Mouse (Mus musculus): Measurements from ENCODE around the gene Dnmt3a. TPM values are rescaled to one million over a fixed set of nuclear protein-coding genes. Genes with fewer than 3 reads are reported as not detected.

Dnmt3a gene
- polyA plus RNA-seq, 1 experiment from 2014 or later, result 86.6 TPM

GRCm38 (mm10) chr12:3770546-3770945 lies 35.3 kb upstream of the Dnmt3a start:
- H3K27ac ChIP-seq (ENCODE audit: low read length), result no peak overlapping the region
- H3K9ac ChIP-seq (replicated peaks; ENCODE audit: low read depth, low read length), result no peak overlapping the region

GRCm38 (mm10) chr12:3771080-3771479 lies 34.7 kb upstream of the Dnmt3a start:
- H3K4me3 ChIP-seq (replicated peaks; ENCODE audit: low read length), result no peak overlapping the region
- WGBS, result 94% methylated on average over 2 of the region's 2 CpGs
- no peak for ATAC-seq

More at GRCm38 (mm10) chr12:3770546-3770945, 35.3 kb upstream of the Dnmt3a start:
- no peak overlapping the region for H3K4me2 ChIP-seq (ENCODE audit: low read length)
- no peaks in the 10 kb centered on the region for H3K27me3 ChIP-seq (replicated peaks; ENCODE audit: control insufficient read depth, insufficient read depth, low read length)
- WGBS, result 74% methylated on average over 2 of the region's 2 CpGs
- no peak for ATAC-seq
- H3K36me3 ChIP-seq (ENCODE audit: control insufficient read depth, insufficient read depth), result no peaks in the 10 kb centered on the region
- H3K4me3 ChIP-seq (replicated peaks; ENCODE audit: low read length), result no peak overlapping the region
- H3K9me3 ChIP-seq (ENCODE audit: control insufficient read depth, low read length), result no peaks in the 10 kb centered on the region
- no peaks in the 10 kb centered on the region for H3K4me1 ChIP-seq (replicated peaks; ENCODE audit: control insufficient read depth, insufficient read depth, low read length)

GRCm38 (mm10) chr12:3773643-3774042 lies 32.2 kb upstream of the Dnmt3a start:
- ATAC-seq, result no peak
- H3K27me3 ChIP-seq (replicated peaks; ENCODE audit: control insufficient read depth, insufficient read depth, low read length), result no peaks in the 10 kb centered on the region
- no peaks in the 10 kb centered on the region for H3K4me1 ChIP-seq (replicated peaks; ENCODE audit: control insufficient read depth, insufficient read depth, low read length)
- H3K9ac ChIP-seq (replicated peaks; ENCODE audit: low read depth, low read length), result no peak overlapping the region
- no peak overlapping the region for H3K4me2 ChIP-seq (ENCODE audit: low read length)
- WGBS, result 85% methylated on average over 3 of the region's 3 CpGs
- H3K36me3 ChIP-seq (ENCODE audit: control insufficient read depth, insufficient read depth), result no peaks in the 10 kb centered on the region
- no peak overlapping the region for H3K27ac ChIP-seq (ENCODE audit: low read length)
- H3K4me3 ChIP-seq (replicated peaks; ENCODE audit: low read length), result no peak overlapping the region
- no peaks in the 10 kb centered on the region for H3K9me3 ChIP-seq (ENCODE audit: control insufficient read depth, low read length)

More at GRCm38 (mm10) chr12:3771080-3771479, 34.7 kb upstream of the Dnmt3a start:
- H3K27me3 ChIP-seq (replicated peaks; ENCODE audit: control insufficient read depth, insufficient read depth, low read length), result no peaks in the 10 kb centered on the region
- H3K27ac ChIP-seq (ENCODE audit: low read length), result no peak overlapping the region
- no peak overlapping the region for H3K4me2 ChIP-seq (ENCODE audit: low read length)
- no peaks in the 10 kb centered on the region for H3K4me1 ChIP-seq (replicated peaks; ENCODE audit: control insufficient read depth, insufficient read depth, low read length)
- H3K36me3 ChIP-seq (ENCODE audit: control insufficient read depth, insufficient read depth), result no peaks in the 10 kb centered on the region
- H3K9ac ChIP-seq (replicated peaks; ENCODE audit: low read depth, low read length), result no peak overlapping the region
- H3K9me3 ChIP-seq (ENCODE audit: control insufficient read depth, low read length), result no peaks in the 10 kb centered on the region

- Histone ChIP-seq H3K4me1 (replicated peaks; ENCODE audit: control insufficient read depth, insufficient read depth, low read length) (peaks cover 6% of the 10 kb centered on the region), H3K9me3 (ENCODE audit: control insufficient read depth, low read length) (no peaks in the 10 kb centered on the region), H3K9ac (replicated peaks; ENCODE audit: low read depth, low read length) (no peak overlapping the region), H3K4me3 (replicated peaks; ENCODE audit: low read length) (no peak overlapping the region), H3K4me2 (ENCODE audit: low read length) (no peak overlapping the region), H3K27me3 (replicated peaks; ENCODE audit: control insufficient read depth, insufficient read depth, low read length) (no peaks in the 10 kb centered on the region), H3K27ac (ENCODE audit: low read length) (no peak overlapping the region), H3K36me3 (ENCODE audit: control insufficient read depth, insufficient read depth) (no peaks in the 10 kb centered on the region)
- ATAC-seq, result no peak
- 93% methylated on average over 2 of the region's 2 CpGs for WGBS
Measured at GRCm38 (mm10) chr12:3776015-3776414, 29.8 kb upstream of the Dnmt3a start.

- no peak overlapping the region for H3K4me2 ChIP-seq (ENCODE audit: low read length)
- no peaks in the 10 kb centered on the region for H3K36me3 ChIP-seq (ENCODE audit: control insufficient read depth, insufficient read depth)
- whole genome bisulfite sequencing, result 89% methylated on average over 5 of the region's 5 CpGs
- H3K4me1 ChIP-seq (replicated peaks; ENCODE audit: control insufficient read depth, insufficient read depth, low read length), result peaks cover 10% of the 10 kb centered on the region
- H3K27me3 ChIP-seq (replicated peaks; ENCODE audit: control insufficient read depth, insufficient read depth, low read length), result no peaks in the 10 kb centered on the region
- H3K9ac ChIP-seq (replicated peaks; ENCODE audit: low read depth, low read length), result no peak overlapping the region
- H3K4me3 ChIP-seq (replicated peaks; ENCODE audit: low read length), result no peak overlapping the region
- no peaks in the 10 kb centered on the region for H3K9me3 ChIP-seq (ENCODE audit: control insufficient read depth, low read length)
- ATAC-seq, result no peak
- H3K27ac ChIP-seq (ENCODE audit: low read length), result no peak overlapping the region
Measured at GRCm38 (mm10) chr12:3777682-3778081, 28.1 kb upstream of the Dnmt3a start.

- Histone ChIP-seq H3K9me3 (ENCODE audit: control insufficient read depth, low read length) (no peaks in the 10 kb centered on the region), H3K36me3 (ENCODE audit: control insufficient read depth, insufficient read depth) (no peaks in the 10 kb centered on the region), H3K27ac (ENCODE audit: low read length) (no peak overlapping the region), H3K27me3 (replicated peaks; ENCODE audit: control insufficient read depth, insufficient read depth, low read length) (no peaks in the 10 kb centered on the region), H3K4me3 (replicated peaks; ENCODE audit: low read length) (no peak overlapping the region), H3K9ac (replicated peaks; ENCODE audit: low read depth, low read length) (no peak overlapping the region), H3K4me2 (ENCODE audit: low read length) (no peak overlapping the region), H3K4me1 (replicated peaks; ENCODE audit: control insufficient read depth, insufficient read depth, low read length) (peaks cover 14% of the 10 kb centered on the region)
- ATAC-seq, result no peak
- 89% methylated on average over 6 of the region's 6 CpGs for WGBS
Measured at GRCm38 (mm10) chr12:3778286-3778685, 27.5 kb upstream of the Dnmt3a start.

- H3K4me3 ChIP-seq (replicated peaks; ENCODE audit: low read length), result no peak overlapping the region
- H3K27ac ChIP-seq (ENCODE audit: low read length), result no peak overlapping the region
- ATAC-seq, result no peak
- 93% methylated on average over 2 of the region's 2 CpGs for WGBS
- no peaks in the 10 kb centered on the region for H3K27me3 ChIP-seq (replicated peaks; ENCODE audit: control insufficient read depth, insufficient read depth, low read length)
- H3K9me3 ChIP-seq (ENCODE audit: control insufficient read depth, low read length), result no peaks in the 10 kb centered on the region
- H3K36me3 ChIP-seq (ENCODE audit: control insufficient read depth, insufficient read depth), result no peaks in the 10 kb centered on the region
- H3K4me1 ChIP-seq (replicated peaks; ENCODE audit: control insufficient read depth, insufficient read depth, low read length), result peaks cover 24% of the 10 kb centered on the region
- H3K4me2 ChIP-seq (ENCODE audit: low read length), result no peak overlapping the region
- no peak overlapping the region for H3K9ac ChIP-seq (replicated peaks; ENCODE audit: low read depth, low read length)
Measured at GRCm38 (mm10) chr12:3779639-3780038, 26.2 kb upstream of the Dnmt3a start.

- no peak overlapping the region for H3K4me2 ChIP-seq (ENCODE audit: low read length)
- H3K4me3 ChIP-seq (replicated peaks; ENCODE audit: low read length), result no peak overlapping the region
- no peaks in the 10 kb centered on the region for H3K27me3 ChIP-seq (replicated peaks; ENCODE audit: control insufficient read depth, insufficient read depth, low read length)
- no peak overlapping the region for H3K9ac ChIP-seq (replicated peaks; ENCODE audit: low read depth, low read length)
- 17% methylated on average over 8 of the region's 8 CpGs for WGBS
- H3K27ac ChIP-seq (ENCODE audit: low read length), result no peak overlapping the region
- peak; percentile 26 for ATAC-seq
- no peaks in the 10 kb centered on the region for H3K9me3 ChIP-seq (ENCODE audit: control insufficient read depth, low read length)
- no peaks in the 10 kb centered on the region for H3K36me3 ChIP-seq (ENCODE audit: control insufficient read depth, insufficient read depth)
- peaks cover 24% of the 10 kb centered on the region for H3K4me1 ChIP-seq (replicated peaks; ENCODE audit: control insufficient read depth, insufficient read depth, low read length)
Measured at GRCm38 (mm10) chr12:3780405-3780891, 25.4 kb upstream of the Dnmt3a start.

GRCm38 (mm10) chr12:3780931-3781471 lies 24.8 kb upstream of the Dnmt3a start:
- Histone ChIP-seq H3K4me2 (ENCODE audit: low read length) (no peak overlapping the region), H3K4me1 (replicated peaks; ENCODE audit: control insufficient read depth, insufficient read depth, low read length) (peaks cover 24% of the 10 kb centered on the region), H3K36me3 (ENCODE audit: control insufficient read depth, insufficient read depth) (no peaks in the 10 kb centered on the region), H3K9me3 (ENCODE audit: control insufficient read depth, low read length) (no peaks in the 10 kb centered on the region), H3K27ac (ENCODE audit: low read length) (no peak overlapping the region), H3K4me3 (replicated peaks; ENCODE audit: low read length) (no peak overlapping the region), H3K27me3 (replicated peaks; ENCODE audit: control insufficient read depth, insufficient read depth, low read length) (no peaks in the 10 kb centered on the region), H3K9ac (replicated peaks; ENCODE audit: low read depth, low read length) (no peak overlapping the region)
- 44% methylated on average over 7 of the region's 7 CpGs for WGBS
- ATAC-seq, result peak; percentile 14

GRCm38 (mm10) chr12:3781482-3781881 lies 24.3 kb upstream of the Dnmt3a start:
- Histone ChIP-seq H3K4me2 (ENCODE audit: low read length) (no peak overlapping the region), H3K9ac (replicated peaks; ENCODE audit: low read depth, low read length) (no peak overlapping the region), H3K4me1 (replicated peaks; ENCODE audit: control insufficient read depth, insufficient read depth, low read length) (peaks cover 24% of the 10 kb centered on the region), H3K27me3 (replicated peaks; ENCODE audit: control insufficient read depth, insufficient read depth, low read length) (no peaks in the 10 kb centered on the region), H3K9me3 (ENCODE audit: control insufficient read depth, low read length) (no peaks in the 10 kb centered on the region), H3K36me3 (ENCODE audit: control insufficient read depth, insufficient read depth) (no peaks in the 10 kb centered on the region), H3K27ac (ENCODE audit: low read length) (no peak overlapping the region), H3K4me3 (replicated peaks; ENCODE audit: low read length) (no peak overlapping the region)
- peak; percentile 63 for ATAC-seq
- 12% methylated on average over 8 of the region's 8 CpGs for WGBS

Measured in forebrain, embryonic 16.5 days (tissue).